Mouse (Mus musculus): ENCODE results near the gene C2.
"Not testable (repeated sequence)": the region's sequence is repeated elsewhere in the genome, so short reads cannot be mapped to it uniquely, and the experiment has no call there.

The C2 gene

GRCm38 (mm10) chr17:34924258-34924657, 26.2 kb upstream of the C2 start:
- H3K36me3 ChIP-seq (ENCODE audit: control insufficient read depth, insufficient read depth, low read length, poor library complexity, severe bottlenecking), result no peaks in the 10 kb centered on the region
- no peaks in the 10 kb centered on the region for H3K27me3 ChIP-seq (ENCODE audit: control insufficient read depth, insufficient read depth, low read length, poor library complexity, severe bottlenecking)
- DNase-seq (ENCODE audit: low read depth, low spot score), result no peak

DNA sequence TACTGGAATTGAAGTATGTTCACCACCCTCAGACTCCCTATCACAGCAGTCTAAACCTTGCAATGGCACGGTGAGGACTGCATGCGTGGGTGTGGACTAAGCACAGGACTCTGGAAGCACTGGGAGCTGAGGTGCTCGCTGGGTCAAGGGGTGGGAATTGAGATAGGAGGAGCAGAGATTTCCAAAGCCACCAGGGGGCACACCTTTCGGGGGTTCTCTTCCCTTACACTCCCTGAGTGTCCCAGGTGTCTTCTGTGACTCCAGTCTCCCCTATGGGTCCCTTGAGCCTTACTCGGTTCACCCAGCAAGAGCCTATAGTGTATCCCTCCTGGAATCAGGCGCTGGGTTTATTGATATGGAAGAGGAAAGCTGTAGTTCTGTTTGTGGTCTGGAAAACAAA, 24.9 kb upstream of the C2 start:
- no peaks in the 10 kb centered on the region for H3K27me3 ChIP-seq (ENCODE audit: control insufficient read depth, insufficient read depth, low read length, poor library complexity, severe bottlenecking)
- no peak for DNase-seq (ENCODE audit: low read depth, low spot score)
- no peaks in the 10 kb centered on the region for H3K36me3 ChIP-seq (ENCODE audit: control insufficient read depth, insufficient read depth, low read length, poor library complexity, severe bottlenecking)

GRCm38 (mm10) chr17:34917188-34917587, 19.1 kb upstream of the C2 start:
- no peaks in the 10 kb centered on the region for H3K27me3 ChIP-seq (ENCODE audit: control insufficient read depth, insufficient read depth, low read length, poor library complexity, severe bottlenecking)
- H3K36me3 ChIP-seq (ENCODE audit: control insufficient read depth, insufficient read depth, low read length, poor library complexity, severe bottlenecking), result peaks cover 4% of the 10 kb centered on the region; the same call in 1 of the 2 replicates
- DNase-seq (ENCODE audit: low read depth, low spot score), result no peak

DNA sequence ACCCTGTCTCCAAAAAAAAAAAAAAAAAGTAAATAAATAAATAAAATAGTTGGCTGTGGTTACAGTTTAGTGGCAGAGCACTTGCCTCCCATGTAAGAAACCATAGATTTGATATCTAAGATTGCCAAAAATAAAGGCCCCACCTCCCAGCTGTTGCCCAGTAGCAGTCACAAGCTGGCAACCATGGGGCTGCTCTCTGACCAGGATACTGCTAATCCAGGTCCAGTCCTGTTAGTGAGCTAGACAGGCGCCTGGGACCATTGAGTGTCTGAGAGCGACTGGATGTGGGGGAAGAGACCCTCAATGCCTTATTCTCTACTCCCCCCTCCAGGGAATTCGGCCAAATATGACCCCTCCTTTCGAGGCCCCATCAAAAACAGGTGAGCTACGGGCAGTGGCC, 18.3 kb upstream of the C2 start:
- H3K36me3 ChIP-seq (ENCODE audit: control insufficient read depth, insufficient read depth, low read length, poor library complexity, severe bottlenecking), result peaks cover 4% of the 10 kb centered on the region; the same call in 1 of the 2 replicates
- no peaks in the 10 kb centered on the region for H3K27me3 ChIP-seq (ENCODE audit: control insufficient read depth, insufficient read depth, low read length, poor library complexity, severe bottlenecking)
- no peak for DNase-seq (ENCODE audit: low read depth, low spot score)

DNA sequence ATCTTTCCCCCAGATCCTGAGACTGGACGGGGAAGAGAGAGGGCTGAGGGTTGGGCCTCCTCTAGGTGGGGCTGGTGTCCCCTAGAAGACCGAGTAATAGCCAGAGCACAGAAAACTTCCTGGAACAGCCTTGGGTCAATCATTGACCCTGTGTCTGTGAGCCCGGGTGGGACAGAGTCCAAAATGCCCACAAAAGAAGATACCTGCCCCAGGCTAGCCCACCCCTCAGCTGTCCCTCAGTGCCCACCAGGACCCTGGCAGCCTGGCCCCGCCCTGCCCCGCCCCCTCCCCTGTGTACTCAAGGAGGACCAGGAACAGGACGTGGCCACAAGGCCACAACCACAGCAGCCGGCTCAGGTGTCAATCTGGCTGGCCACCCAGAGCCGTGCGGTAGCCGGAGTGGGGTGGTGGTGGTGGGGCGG, 17.4 kb upstream of the C2 start:
- no peaks in the 10 kb centered on the region for H3K27me3 ChIP-seq (ENCODE audit: control insufficient read depth, insufficient read depth, low read length, poor library complexity, severe bottlenecking)
- peak; percentile 21 for DNase-seq (ENCODE audit: low read depth, low spot score)
- peaks cover 4% of the 10 kb centered on the region; the same call in 1 of the 2 replicates for H3K36me3 ChIP-seq (ENCODE audit: control insufficient read depth, insufficient read depth, low read length, poor library complexity, severe bottlenecking)

DNA sequence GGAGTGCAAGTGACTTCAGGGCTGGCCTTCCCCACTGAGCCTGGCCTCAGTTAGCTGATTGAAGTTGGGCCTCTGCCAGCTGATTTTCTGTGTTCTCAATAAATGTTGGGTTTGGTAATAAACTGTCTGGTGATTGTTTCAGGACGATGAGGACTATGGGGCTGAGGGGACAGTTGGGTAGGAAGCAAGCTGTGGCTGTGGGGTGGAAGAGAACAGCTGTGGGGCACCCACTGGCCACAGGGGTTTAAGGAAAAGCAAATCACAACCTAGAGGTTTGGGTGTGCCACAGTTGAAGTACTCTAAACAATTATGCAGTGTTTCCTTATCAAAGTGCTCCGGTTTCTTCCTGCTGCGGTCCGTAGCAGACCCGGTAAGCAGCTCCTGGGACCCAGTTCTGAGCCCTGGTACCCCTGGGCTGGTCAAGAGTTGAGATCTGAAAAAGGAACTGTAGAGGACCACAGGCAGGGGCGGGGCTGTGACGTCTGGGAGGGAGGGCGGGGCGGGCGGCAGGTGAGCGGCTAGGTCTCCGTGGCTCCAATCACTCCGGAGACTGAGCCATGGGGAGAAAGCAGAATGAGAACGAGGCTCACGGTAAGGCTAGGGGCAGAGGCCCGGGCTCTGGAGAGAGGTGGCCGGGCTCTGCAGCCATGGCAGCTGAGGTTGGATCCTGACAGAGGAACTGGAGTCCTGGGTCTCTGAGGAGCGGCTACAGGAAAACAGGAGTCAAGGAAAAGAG, 16.0 kb upstream of the C2 start, which contains the start of gene Slc44a4:
Gene Slc44a4, plus strand, starts transcription at position 537 of the 736 bp plus-strand sequence.
- H3K27me3 ChIP-seq (ENCODE audit: control insufficient read depth, insufficient read depth, low read length, poor library complexity, severe bottlenecking), result no peaks in the 10 kb centered on the region
- no peak for DNase-seq (ENCODE audit: low read depth, low spot score)
- peaks cover 6% of the 10 kb centered on the region for H3K36me3 ChIP-seq (ENCODE audit: control insufficient read depth, insufficient read depth, low read length, poor library complexity, severe bottlenecking)

GRCm38 (mm10) chr17:34911945-34912351, 13.9 kb upstream of the C2 start:
- peaks cover 8% of the 10 kb centered on the region for H3K36me3 ChIP-seq (ENCODE audit: control insufficient read depth, insufficient read depth, low read length, poor library complexity, severe bottlenecking)
- DNase-seq (ENCODE audit: low read depth, low spot score), result peak; percentile 93
- no peaks in the 10 kb centered on the region for H3K27me3 ChIP-seq (ENCODE audit: control insufficient read depth, insufficient read depth, low read length, poor library complexity, severe bottlenecking)

- DNase-seq (ENCODE audit: low read depth, low spot score), result peak; percentile 13
- no peaks in the 10 kb centered on the region for H3K27me3 ChIP-seq (ENCODE audit: control insufficient read depth, insufficient read depth, low read length, poor library complexity, severe bottlenecking)
- peaks cover 11% of the 10 kb centered on the region for H3K36me3 ChIP-seq (ENCODE audit: control insufficient read depth, insufficient read depth, low read length, poor library complexity, severe bottlenecking)
Observed at GRCm38 (mm10) chr17:34910982-34911381, 12.9 kb upstream of the C2 start.

GRCm38 (mm10) chr17:34902895-34903294, 4.8 kb upstream of the C2 start:
- Histone ChIP-seq H3K36me3 (ENCODE audit: control insufficient read depth, insufficient read depth, low read length, poor library complexity, severe bottlenecking) (peaks cover 9% of the 10 kb centered on the region), H3K27me3 (ENCODE audit: control insufficient read depth, insufficient read depth, low read length, poor library complexity, severe bottlenecking) (no peaks in the 10 kb centered on the region)
- DNase-seq (ENCODE audit: low read depth, low spot score), result no peak

- H3K36me3 ChIP-seq (ENCODE audit: control insufficient read depth, insufficient read depth, low read length, poor library complexity, severe bottlenecking); DNase-seq (ENCODE audit: low read depth, low spot score); H3K27me3 ChIP-seq (ENCODE audit: control insufficient read depth, insufficient read depth, low read length, poor library complexity, severe bottlenecking): not testable (repeated sequence)
Observed at GRCm38 (mm10) chr17:34901948-34902347, 3.9 kb upstream of the C2 start.

GRCm38 (mm10) chr17:34900826-34901225, 2.8 kb upstream of the C2 start:
- H3K27me3 ChIP-seq (ENCODE audit: control insufficient read depth, insufficient read depth, low read length, poor library complexity, severe bottlenecking); H3K36me3 ChIP-seq (ENCODE audit: control insufficient read depth, insufficient read depth, low read length, poor library complexity, severe bottlenecking): not testable (repeated sequence)
- DNase-seq (ENCODE audit: low read depth, low spot score), result peak; percentile 35

GRCm38 (mm10) chr17:34899890-34900243, 1.8 kb upstream of the C2 start:
- H3K36me3 ChIP-seq (ENCODE audit: control insufficient read depth, insufficient read depth, low read length, poor library complexity, severe bottlenecking), result 0 out of 2 replicates have a peak, but pooled peaks cover 3% of the 10 kb centered on the region
- H3K27me3 ChIP-seq (ENCODE audit: control insufficient read depth, insufficient read depth, low read length, poor library complexity, severe bottlenecking), result no peaks in the 10 kb centered on the region
- DNase-seq (ENCODE audit: low read depth, low spot score), result peak; percentile 24

- H3K27me3 ChIP-seq (ENCODE audit: control insufficient read depth, insufficient read depth, low read length, poor library complexity, severe bottlenecking), result no peaks in the 10 kb centered on the region
Observed at GRCm38 (mm10) chr17:34899053-34899889, 1.2 kb upstream of the C2 start.

GRCm38 (mm10) chr17:34898706-34899052, 614 bp upstream of the C2 start:
- H3K27me3 ChIP-seq (ENCODE audit: control insufficient read depth, insufficient read depth, low read length, poor library complexity, severe bottlenecking), result no peaks in the 10 kb centered on the region
- peak; percentile 14 for DNase-seq (ENCODE audit: low read depth, low spot score)
- 0 out of 2 replicates have a peak, but pooled peaks cover 3% of the 10 kb centered on the region for H3K36me3 ChIP-seq (ENCODE audit: control insufficient read depth, insufficient read depth, low read length, poor library complexity, severe bottlenecking)

More at GRCm38 (mm10) chr17:34899053-34899889, 1.2 kb upstream of the C2 start:
- 0 out of 2 replicates have a peak, but pooled peaks cover 3% of the 10 kb centered on the region for H3K36me3 ChIP-seq (ENCODE audit: control insufficient read depth, insufficient read depth, low read length, poor library complexity, severe bottlenecking)
- peak; percentile 34 for DNase-seq (ENCODE audit: low read depth, low spot score)
